Mouse (Mus musculus): Measurements from ENCODE around the gene Lgr6.

Gene Lgr6

DNA sequence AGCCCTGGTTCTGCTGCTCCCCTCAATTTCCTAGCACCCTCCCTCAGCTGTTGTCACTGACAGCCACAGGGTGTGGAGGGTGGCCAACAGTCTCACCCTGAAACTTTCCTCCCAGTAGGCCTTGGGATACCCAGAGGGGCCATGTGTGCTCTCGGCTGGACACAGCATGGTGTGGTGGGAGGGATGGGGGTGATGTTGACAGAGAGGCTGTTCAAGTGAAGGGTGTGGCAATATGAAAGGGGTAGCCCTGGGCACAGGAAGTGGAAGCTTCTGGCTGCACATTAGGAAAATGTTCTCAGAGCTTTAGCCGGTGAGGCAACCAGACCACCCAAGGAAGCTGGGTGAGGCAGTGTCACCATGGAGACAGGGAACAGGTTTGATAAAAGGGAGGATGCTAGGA lies 26.1 kb downstream of the Lgr6 start:
- no peak for DNase-seq (ENCODE audit: low spot score in 2 of 2)

DNA sequence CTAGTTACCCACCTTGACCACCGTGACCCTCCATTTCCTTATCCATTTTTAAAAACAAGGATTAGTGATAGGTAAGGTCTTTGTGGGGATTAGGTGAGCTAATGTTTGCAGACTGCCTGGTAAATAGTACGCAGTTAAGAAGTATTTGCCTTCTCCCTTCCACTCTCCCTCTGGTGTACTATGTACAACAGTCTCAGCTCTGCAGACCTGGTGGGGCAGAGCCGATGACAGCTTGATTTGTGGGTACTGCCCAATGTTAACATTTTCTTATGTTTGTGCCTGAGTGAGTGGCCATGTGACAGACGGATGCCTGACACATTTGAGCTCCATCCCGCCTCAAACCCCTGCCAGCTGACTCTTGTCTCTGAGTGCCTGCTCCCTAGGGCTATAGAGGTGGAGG lies 28.6 kb downstream of the Lgr6 start:
- no peak for DNase-seq (ENCODE audit: low spot score in 2 of 2)

DNA sequence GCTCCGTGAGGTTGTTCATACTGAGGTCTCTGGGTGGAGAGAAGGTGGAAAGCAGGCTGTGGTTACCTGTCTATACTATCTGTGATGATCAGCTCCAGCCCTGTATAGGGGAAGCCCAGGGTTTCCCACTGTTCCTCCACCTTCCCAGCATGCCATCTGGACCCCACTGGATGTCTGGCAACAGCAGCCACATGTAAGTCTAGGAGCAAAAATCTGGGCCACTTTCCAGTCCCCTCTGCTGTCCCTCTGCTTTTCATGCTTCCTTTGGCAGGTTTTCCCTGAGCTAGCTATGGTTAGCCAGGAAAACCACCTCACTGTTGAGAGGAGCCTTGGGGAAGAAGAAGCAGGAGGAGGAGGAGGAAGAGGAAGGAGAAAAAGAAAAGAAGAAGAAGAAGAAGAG lies 29.8 kb downstream of the Lgr6 start:
- no peak for DNase-seq (ENCODE audit: low spot score in 2 of 2)

DNA sequence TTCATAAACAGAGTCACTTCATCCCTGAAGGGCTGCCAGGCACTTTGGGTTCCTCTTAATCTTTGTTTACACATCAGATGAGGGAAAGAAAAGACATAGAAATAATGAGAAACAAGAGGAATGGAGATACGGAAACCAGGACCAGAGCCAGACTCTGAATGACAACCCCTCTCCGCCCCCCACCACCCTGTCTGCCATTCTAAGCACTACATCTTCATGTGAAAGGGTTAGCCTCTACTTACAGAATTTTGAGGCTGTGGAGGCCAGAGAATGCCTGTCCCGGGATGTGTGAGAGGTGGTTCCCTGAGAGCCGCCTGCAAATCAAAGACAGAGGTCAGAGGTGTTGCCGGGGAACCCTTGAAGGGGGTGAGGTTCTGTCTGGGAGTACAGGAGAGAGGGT lies 32.4 kb downstream of the Lgr6 start:
- DNase-seq (ENCODE audit: low spot score in 2 of 2): no peak

DNA sequence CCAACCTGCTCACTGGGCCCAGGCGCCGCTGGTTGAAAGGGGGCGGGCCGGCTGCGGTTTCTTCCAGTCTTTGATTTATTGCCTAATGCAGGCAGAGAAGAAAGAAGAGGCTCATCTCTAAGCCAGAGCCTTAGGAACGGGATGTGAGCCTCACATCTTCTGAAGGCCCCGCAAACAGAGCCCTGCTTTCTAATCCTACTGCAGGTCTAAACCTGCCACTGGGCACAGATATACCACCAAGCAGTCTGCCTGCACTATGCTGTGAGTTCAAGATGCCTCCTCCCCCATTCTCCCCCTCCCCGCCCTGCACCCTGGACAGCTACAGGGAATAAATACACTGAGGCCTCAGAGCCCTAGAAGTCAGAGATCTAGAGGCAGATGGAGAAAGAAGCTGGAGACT lies 35.2 kb downstream of the Lgr6 start:
- no peak for DNase-seq (ENCODE audit: low spot score in 2 of 2)

DNA sequence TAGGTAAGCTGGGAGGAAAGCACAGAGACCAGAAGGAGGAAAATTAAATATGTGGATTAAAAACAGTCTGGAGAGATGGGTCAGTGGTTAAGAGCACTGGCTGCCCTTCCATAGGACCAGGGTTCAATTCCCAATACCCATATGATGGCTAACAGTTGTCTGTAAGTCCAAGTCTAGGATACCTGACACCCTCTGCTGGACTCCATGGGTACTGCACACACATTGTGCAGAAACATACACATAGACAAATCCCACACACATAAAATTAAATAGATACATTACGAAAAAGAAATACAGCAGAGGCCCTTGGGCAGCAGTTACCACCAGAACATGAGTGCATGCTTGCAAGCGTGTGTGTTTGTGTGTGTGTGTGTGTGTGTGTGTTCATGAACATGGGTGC lies 40.6 kb downstream of the Lgr6 start:
- DNase-seq (ENCODE audit: low spot score in 2 of 2): no peak

DNA sequence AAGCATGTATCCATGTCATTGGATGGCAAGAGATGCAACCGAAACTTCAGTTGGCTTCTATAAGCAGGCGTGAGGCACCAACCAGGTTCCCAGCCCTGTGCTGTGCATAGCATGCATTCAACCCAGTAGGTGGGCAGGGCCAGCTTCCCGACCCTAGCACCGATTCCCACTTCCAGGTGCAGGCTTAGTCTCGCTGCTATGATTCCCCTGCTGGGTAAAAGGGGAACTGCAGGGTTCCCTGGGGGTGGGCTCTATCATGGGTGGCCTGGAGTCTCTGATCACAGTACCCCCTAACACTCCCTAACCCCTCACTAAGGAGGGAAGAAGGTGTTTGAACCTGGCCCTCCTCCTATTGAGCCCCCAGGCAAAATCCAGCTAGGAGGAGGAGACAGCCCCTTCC lies 42.1 kb downstream of the Lgr6 start:
- DNase-seq (ENCODE audit: low spot score in 2 of 2): no peak

DNA sequence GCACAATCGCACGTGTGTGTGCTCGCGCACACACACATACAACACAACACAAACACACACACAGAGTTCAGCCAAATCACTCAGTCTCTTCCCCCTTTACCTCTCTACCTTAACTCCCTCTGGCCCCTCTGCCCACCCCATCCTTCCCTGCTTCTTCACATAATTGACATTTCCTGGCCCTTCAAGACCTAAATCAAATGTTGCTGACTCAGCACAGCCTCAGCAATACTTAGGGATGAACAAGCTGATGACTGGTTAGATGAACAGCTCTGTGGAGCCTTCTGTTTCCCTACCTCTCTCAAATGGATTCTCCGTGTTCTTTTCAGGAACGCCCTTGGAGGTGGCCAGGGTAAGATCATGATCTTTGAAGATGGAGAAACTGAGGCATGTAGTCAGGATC lies 43.8 kb downstream of the Lgr6 start:
- no peak for DNase-seq (ENCODE audit: low spot score in 2 of 2)

DNA sequence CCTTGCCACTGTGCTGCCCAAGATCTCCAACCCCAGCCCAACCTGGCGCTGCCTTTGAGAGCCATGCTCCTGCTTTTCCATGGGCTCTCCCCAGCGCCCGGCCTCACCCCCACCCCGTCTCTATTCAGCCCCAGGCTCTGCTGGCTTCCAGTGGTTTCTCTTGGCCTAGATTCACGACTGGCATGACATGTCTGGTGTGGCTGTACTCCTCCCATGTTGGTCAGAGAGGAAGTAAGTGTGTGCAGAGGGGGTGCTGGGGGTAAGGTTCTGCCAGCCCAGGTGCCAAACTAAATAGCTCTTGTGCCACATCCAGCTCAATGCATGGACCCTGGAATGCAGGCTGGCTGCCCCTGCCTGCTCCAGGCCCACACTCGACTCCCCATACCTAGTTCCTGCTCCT lies 44.9 kb downstream of the Lgr6 start:
- DNase-seq (ENCODE audit: low spot score in 2 of 2): no peak

DNA sequence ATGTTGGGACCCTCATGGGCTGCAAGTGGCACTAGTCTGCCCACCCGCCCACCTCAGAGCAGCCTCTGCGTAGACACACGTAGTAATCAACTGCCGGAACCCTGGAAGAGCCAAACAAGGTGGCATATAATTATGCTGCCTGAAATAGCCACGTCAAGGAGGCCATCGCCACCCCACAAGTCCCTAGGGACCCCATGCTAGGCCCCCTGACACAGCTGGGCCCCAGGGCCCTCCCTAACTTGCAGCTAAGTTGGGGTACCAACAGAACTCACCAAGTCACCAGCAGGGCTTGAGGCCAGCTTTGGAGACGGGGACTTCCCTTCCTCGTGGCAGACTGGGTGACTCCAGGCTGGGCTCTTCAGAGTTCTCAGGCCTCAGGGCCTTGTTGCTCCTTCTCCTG lies 48.2 kb downstream of the Lgr6 start:
- DNase-seq (ENCODE audit: low spot score in 2 of 2): no peak

DNA sequence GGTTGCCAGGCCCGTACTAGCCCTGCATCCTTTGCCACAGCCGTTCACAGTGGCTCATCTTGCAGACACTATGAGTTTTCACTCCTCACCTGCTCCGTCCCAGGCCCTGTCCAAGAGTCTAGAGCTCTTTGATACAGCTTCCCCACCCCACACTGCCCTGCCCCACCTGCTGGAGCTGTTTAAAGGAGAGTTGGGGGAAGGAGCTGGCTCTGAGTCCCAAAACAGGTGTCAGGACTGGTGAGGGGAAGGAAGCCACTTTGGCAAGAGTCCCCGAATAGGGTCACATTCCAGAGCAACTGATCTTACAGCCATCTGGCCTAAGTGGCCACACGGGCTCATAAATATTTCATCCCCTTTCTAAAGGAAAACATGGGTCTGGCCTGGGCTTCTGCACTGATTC lies 51.0 kb downstream of the Lgr6 start:
- DNase-seq (ENCODE audit: low spot score in 2 of 2): no peak

DNA sequence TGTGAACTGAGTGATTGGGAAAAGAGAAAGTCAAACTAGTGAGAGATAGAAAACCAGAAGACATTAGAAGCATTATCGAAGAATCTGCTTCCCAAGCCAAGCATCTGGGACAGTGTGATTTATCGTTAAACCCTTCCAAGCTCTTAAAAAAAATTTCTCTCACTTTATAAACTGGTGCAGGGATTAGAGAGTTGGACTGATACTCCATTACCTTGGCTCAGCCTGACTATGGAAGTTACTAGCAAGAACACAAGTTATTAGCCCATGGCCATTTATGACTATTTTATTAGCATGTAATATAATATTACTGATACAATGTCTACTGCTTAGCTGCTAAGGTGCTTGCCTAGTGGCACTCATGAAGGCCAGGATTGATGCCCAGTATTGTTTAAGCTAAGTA lies 60.6 kb downstream of the Lgr6 start:
- DNase-seq (ENCODE audit: low spot score in 2 of 2): no peak

DNA sequence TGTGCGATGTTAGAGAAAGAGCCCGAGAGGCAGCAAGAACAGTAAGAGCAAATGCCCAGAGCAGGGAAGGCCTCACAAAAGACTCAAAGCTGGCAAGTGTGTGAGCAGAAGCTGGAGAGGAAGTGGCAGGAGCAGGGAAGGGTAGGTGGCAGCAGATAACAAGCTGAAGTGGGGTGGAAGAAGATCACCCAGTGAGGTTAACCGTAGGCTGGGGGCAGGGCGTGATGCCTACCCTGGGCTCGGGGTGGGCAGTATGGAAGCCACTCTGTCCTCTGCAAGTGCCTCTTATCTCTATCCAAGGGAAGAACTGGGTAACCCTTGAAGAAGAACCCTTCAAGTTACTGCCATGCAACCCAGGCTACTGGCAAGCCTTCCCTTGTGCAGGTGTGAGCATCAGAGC lies 68.8 kb downstream of the Lgr6 start:
- DNase-seq (ENCODE audit: low spot score in 2 of 2): no peak

DNA sequence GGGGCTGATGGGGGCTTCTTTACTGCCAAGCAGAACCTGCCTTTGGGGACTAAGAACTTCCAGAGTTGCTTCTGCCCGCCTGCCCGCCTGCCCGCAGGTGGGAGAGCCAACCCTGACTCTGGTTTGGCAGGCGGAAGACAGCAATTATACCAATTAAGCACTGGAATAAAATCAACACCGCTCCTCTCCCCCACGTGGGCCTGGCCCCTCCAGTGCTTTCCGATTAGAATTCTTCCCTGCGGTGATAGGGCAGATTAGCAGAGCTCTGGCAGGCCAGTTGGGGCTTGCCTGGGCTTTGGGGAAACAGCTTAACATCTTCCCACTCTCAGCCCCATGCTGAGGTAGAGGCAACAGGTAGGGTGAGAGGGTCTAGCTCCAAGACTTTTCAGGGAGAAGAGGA lies 72.4 kb downstream of the Lgr6 start:
- DNase-seq (ENCODE audit: low spot score in 2 of 2): no peak

DNA sequence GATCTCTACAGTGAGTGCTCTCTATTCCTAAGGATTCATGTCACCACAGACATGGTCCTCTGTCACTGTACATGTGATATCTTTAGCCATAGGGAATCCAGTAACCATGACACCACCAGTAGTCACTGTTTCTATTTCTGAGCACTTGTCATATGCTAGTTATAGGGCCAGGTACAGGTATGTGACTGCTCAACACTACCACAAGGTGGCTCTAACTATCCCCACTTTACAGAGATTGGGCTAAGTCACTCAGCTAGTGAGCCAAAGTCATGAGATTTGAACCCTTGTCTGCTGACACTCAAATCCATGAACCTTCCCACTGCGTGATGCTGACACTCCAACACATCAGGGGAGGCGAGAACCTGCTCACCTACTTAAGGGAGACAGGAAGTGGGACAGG lies 75.0 kb downstream of the Lgr6 start:
- no peak for DNase-seq (ENCODE audit: low spot score in 2 of 2)

DNA sequence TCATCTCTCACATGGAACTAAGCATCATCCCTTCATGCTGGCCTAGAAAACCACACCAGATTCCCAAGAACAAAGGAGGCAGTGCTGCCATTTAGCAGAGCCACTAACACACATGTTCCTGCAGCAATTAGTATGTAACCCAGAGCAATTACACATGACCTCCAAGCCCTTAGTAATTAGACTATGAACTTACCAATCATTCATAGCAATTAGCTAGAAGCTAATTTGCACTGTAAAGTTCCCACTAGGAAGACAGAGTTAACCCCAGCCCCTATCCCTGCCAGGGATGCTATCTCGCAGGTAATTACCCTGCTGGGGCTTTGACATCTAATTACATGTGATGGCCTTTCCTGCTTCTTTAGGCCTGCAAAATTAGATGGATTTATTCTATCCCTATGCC lies 78.8 kb downstream of the Lgr6 start:
- no peak for DNase-seq (ENCODE audit: low spot score in 2 of 2)

DNA sequence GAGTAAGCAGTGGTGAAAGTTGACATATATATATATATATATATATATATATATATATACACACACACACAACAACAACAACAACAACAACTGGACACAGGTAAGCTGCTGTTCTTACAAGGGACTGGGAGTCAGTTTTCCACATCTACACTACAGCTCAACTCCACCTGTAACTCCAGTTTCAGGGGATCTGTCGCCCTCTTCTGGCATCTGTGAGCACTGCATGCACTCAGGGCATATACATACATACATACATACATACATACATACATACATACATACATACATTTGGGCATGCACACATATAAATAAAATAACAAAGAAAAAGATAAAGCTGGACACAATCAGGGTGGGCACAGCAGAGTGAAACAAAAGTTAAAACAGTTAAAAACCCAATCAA lies 81.5 kb downstream of the Lgr6 start:
- DNase-seq (ENCODE audit: low spot score in 2 of 2): no peak

DNA sequence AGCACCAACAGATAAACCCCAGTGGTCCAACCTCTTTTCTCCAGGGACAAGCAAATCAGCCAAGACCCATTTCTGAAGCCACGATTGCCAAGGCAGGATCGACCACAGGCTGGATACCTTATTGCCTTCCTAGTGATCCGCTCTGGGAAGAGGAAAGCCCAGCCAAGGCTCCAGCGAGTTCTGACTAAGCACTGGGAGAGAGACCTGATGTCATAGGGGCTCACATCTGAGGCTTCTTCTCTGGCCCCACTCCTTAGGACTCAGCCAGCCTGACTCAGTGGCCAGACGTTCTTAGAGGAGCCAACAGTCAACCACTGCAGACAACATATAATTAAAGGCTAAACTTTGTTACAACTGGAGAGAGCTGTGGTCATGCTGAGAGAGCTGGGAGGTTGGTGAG lies 83.1 kb downstream of the Lgr6 start:
- no peak for DNase-seq (ENCODE audit: low spot score in 2 of 2)

DNA sequence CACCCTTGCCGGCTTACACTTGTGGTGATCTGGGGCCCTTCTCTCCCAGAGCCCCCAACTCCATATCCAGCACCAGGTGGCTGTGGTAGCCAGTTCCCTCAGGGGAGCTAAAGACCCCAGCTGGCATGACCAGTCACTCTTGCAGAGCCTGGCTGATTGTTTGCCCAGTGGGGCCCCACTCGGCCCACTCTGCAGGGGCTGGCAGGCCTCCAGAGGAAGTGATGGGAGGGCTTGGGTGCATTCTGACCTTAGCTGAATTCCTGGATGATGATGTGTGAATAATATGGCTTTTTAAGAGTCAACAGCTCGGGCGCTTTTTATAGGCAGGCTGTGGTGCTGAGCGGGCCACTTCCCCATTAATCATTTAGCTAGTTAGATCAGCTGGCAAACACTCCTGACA lies 84.1 kb downstream of the Lgr6 start:
- no peak for DNase-seq (ENCODE audit: low spot score in 2 of 2)

DNA sequence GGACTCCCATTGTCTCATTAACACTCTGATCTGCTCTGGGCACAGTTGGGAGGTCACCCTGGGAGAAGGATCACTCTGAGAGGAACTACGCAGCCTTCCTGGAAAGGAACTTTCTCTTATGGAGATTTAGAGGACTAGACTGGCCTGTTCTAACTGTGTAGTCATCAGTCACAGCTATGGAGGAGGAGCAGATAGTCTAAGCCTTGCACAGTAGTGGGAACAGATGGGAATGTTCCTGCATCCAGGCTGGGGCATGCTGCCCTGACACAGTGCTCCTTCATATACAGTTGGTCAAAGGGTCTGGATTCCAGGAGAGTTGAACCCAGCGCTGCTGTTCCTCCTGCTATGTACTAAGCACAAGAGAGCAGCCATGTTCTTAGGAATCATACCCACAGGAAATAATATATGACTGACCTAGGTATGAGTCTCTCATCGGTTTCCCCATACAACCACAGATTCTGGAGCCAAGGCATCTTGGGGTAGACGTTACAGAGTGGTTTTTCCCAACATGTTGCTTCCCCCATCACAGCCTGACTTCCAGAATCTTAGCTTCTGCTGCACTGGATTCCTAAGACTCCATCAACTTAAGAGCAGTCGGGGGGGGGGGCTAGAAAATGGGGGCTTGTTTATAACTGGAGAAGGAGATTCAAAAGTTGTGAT lies 84.7 kb downstream of the Lgr6 start:
- DNase-seq (ENCODE audit: low spot score in 2 of 2): no peak

DNA sequence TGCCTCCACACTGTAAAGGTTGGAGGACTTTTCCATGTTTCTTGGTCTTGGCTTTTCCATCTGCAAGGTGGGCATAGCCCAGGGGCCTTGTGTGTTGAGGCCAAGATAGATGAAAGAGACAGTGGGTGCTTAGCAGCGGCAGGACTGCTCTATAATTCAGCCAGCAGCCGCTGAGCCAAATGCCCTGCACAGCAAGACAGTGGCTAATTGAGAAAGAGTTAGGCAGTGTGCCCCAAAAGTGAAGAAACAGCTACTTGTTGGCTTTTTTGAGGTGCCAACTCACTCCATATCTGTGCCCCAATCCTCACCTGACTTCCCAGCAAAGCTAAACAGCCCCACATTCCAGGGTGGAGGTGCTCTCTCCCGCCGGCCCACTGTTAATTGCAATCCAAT lies 85.3 kb downstream of the Lgr6 start:
- peak in 1 of 2 experiments; percentile 39 for DNase-seq (ENCODE audit: low spot score in 2 of 2)

DNA sequence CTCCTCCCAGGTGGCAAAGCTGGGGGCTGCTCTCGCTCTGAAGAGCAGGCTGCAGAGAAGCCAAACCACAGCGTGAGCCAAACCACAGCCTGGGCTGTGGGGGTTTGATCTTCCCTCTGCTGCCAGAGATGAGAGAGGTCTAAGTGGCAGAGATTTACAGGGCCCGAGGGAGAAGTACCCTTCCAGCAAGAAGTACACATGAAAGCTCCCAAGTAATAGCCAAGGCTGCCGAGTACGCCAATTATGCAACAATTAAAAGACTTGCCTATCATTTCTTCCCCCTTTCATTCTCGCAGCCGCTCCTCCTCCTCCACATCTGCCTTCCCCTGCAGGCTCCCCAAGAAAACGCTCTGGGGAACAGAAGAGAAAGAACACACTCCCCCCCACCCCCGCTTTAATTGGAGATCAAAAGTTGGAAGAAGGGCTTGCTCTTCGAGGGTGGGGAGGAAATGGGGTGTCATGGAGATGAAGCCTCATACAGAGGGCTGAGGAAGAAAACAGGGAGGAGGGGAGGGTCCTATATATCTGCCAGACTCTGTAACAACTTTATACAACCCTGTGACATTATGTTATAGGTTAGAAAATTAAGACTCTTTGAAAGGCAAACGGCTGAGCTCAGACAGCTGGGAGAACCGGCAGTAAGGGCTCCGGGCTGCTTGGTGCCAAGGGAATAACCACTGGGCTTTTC lies 85.8 kb downstream of the Lgr6 start:
- DNase-seq (ENCODE audit: low spot score in 2 of 2): peak in 1 of 2 experiments; percentile 49

DNA sequence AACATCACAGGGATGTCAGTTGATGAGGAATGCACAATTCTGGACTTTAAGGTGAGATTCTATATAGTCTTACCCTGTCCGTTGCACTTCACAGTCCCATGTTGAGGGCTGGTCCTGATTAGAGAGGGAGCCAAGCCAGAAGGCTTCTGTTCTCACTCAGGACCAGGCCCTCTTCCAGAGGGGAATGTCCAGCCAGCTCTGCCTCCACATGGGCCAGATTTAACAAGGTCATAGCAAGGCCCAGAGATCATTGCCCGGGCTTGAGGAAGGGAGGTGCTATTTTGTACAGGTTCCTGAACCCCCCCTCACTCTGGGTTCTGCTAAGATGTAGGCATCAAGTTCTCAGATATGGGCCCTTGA lies 87.4 kb downstream of the Lgr6 start:
- DNase-seq (ENCODE audit: low spot score in 2 of 2): no peak

Data from urinary bladder, postnatal 36 days (tissue).